Mouse (Mus musculus) limb, embryonic 12.5 days (tissue): ENCODE measurements at regions not wholly inside any gene's neighbourhood (a gene's known extent, or its start where the extent isn't known, plus 50 kb on each side); places are given as distances from the start of the nearest gene placed in this dataset.

ENCODE experiments used
- ATAC-seq: fragments of 200-750 bp; cut with Nextera tagmentation; 2 replicates; pipeline ENCODE4 v1.8.0; 2017; ENCODE audit warnings: low read depth, moderate TSS enrichment; ENCODE audit not compliant: insufficient number of reproducible peaks, insufficient read depth, low FRiP score, low TSS enrichment
- H3K27ac ChIP-seq: fragments of 300-500 bp; sonication (generic); 2 replicates; pipeline ENCODE4 v1.5.1; 2016; ENCODE audit warnings: mild to moderate bottlenecking, moderate library complexity
- H3K27me3 ChIP-seq: fragments of 300-500 bp; sonication (generic); 2 replicates; pipeline ENCODE4 v1.6.1; 2016; ENCODE audit warnings: mild to moderate bottlenecking, moderate library complexity
- H3K36me3 ChIP-seq: fragments of 300-500 bp; sonication (generic); 2 replicates; pipeline ENCODE4 v1.6.1; 2016; ENCODE audit warnings: mild to moderate bottlenecking, moderate library complexity
- H3K4me1 ChIP-seq: fragments of 300-500 bp; sonication (generic); replicated peaks from 2 replicates; pipeline ENCODE4 v1.6.1; 2016
- H3K4me2 ChIP-seq: fragments of 300-500 bp; sonication (generic); 2 replicates; pipeline ENCODE4 v1.6.1; 2016; ENCODE audit warnings: mild to moderate bottlenecking, moderate library complexity
- H3K4me3 ChIP-seq: fragments of 300-500 bp; sonication (generic); replicated peaks from 2 replicates; pipeline ENCODE4 v1.5.1; 2016; ENCODE audit warnings: mild to moderate bottlenecking
- H3K9ac ChIP-seq: fragments of 300-500 bp; sonication (generic); replicated peaks from 2 replicates; pipeline ENCODE4 v1.6.1; 2016; ENCODE audit warnings: mild to moderate bottlenecking, moderate library complexity
- H3K9me3 ChIP-seq: fragments of 300-500 bp; sonication (generic); 2 replicates; pipeline ENCODE4 v1.6.1; 2016; ENCODE audit warnings: mild to moderate bottlenecking, moderate library complexity
- WGBS: fragments of 180-500 bp; shearing (Covaris S2); methylation state at CpG from one replicate; pipeline ENCODE4 v1.1.7; 2016; 5-methylcytosine and 5-hydroxymethylcytosine counted together

- peak overlapping the region; percentile 64 for H3K9ac ChIP-seq
- H3K4me3 ChIP-seq = peak overlapping the region; percentile 36
- no peak for ATAC-seq
- peak overlapping the region; percentile 60 for H3K4me2 ChIP-seq
- H3K4me1 ChIP-seq = peaks cover 73% of the 10 kb centered on the region
- H3K36me3 ChIP-seq = no peaks in the 10 kb centered on the region
- H3K9me3 ChIP-seq = no peaks in the 10 kb centered on the region
- peak overlapping the region; percentile 99 for H3K27ac ChIP-seq
- 1% methylated on average over 11 of the region's 11 CpGs for WGBS
- H3K27me3 ChIP-seq = no peaks in the 10 kb centered on the region
These were observed 89.6 kb upstream of the Ssbp2 start for GRCm38 (mm10) chr13:91370441-91370840.

GRCm38 (mm10) chr13:91370886-91371595 is 89.0 kb upstream of the Ssbp2 start:
- H3K27ac ChIP-seq = peak overlapping the region; percentile 99
- H3K9ac ChIP-seq = peak overlapping the region; percentile 64
- H3K9me3 ChIP-seq = no peaks in the 10 kb centered on the region
- ATAC-seq = peak; percentile 92
- H3K4me2 ChIP-seq = peak overlapping the region; percentile 60
- H3K27me3 ChIP-seq = no peaks in the 10 kb centered on the region
- H3K4me1 ChIP-seq = peaks cover 69% of the 10 kb centered on the region
- WGBS = under 1% methylated on average over 28 of the region's 28 CpGs
- H3K4me3 ChIP-seq = peak overlapping the region; percentile 36
- H3K36me3 ChIP-seq = no peaks in the 10 kb centered on the region

- peaks cover 65% of the 10 kb centered on the region for H3K4me1 ChIP-seq
These were observed 88.5 kb upstream of the Ssbp2 start for GRCm38 (mm10) chr13:91371596-91371987.

GRCm38 (mm10) chr13:91372130-91372875 is 87.8 kb upstream of the Ssbp2 start:
- 56% methylated on average over 11 of the region's 11 CpGs for WGBS
- no peak overlapping the region for H3K4me3 ChIP-seq
- H3K4me2 ChIP-seq = 0 out of 2 replicates have a peak overlapping the region, but pooled peaks have one; percentile 60
- peaks cover 63% of the 10 kb centered on the region for H3K4me1 ChIP-seq
- no peak for ATAC-seq
- H3K27ac ChIP-seq = peak overlapping the region; percentile 99
- no peak overlapping the region for H3K9ac ChIP-seq
- no peaks in the 10 kb centered on the region for H3K27me3 ChIP-seq
- H3K36me3 ChIP-seq = no peaks in the 10 kb centered on the region
- no peaks in the 10 kb centered on the region for H3K9me3 ChIP-seq

More at GRCm38 (mm10) chr13:91371596-91371987, 88.5 kb upstream of the Ssbp2 start:
- Histone ChIP-seq H3K4me3 (peak overlapping the region; percentile 36), H3K36me3 (no peaks in the 10 kb centered on the region), H3K27me3 (no peaks in the 10 kb centered on the region), H3K4me2 (peak overlapping the region; percentile 60), H3K9me3 (no peaks in the 10 kb centered on the region), H3K27ac (peak overlapping the region; percentile 99), H3K9ac (no peak overlapping the region)
- 17% methylated on average over 2 of the region's 2 CpGs for WGBS
- no peak for ATAC-seq

DNA sequence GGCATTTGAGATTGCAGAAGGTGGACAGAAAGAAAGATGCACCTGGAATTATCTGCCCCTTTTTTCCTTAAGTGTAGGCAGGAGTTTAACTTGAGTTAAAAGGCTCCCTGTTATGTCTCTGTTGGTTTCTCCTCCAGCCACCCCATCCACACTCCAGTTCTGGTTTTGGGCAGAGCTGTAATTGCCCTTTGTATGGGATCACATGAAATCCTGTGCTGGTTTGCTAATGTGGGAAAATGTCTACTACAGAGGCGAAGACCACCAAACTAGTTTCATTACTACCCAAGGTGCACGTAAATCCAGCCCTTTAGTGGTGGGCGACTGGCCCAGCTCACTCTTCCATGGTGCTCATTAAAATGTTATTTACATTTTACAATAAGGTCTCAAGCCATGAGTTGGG is 85.9 kb upstream of the Ssbp2 start:
- Histone ChIP-seq H3K27me3 (no peaks in the 10 kb centered on the region), H3K4me1 (peaks cover 57% of the 10 kb centered on the region), H3K27ac (peak overlapping the region; percentile 83), H3K9ac (no peak overlapping the region), H3K36me3 (no peaks in the 10 kb centered on the region), H3K4me3 (no peak overlapping the region), H3K4me2 (peak overlapping the region; percentile 16; the same call in 1 of the 2 replicates), H3K9me3 (no peaks in the 10 kb centered on the region)
- WGBS = 5% methylated on average over 3 of the region's 3 CpGs
- ATAC-seq = peak; percentile 68

DNA sequence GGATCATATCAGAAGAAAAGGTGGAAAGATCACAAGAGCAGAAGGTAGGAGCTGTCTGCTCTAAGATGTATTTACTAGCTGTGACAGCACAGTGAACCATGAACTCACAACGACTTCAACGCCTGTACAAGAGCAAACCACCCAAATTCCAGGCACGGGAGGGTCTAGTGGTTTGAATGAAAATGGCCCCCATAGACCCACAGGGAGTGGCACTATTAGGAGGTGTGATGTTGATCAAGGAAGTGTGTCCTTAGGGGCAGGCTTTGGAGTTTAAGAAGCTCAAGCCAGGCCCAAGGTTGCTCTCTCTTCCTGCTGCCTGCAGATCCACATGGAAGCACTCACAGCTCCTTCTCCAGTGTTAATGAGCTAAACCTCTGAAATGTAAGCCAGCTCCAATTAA is 83.5 kb upstream of the Ssbp2 start:
- Histone ChIP-seq H3K4me2 (no peak overlapping the region), H3K36me3 (no peaks in the 10 kb centered on the region), H3K9me3 (no peaks in the 10 kb centered on the region), H3K27me3 (no peaks in the 10 kb centered on the region), H3K9ac (no peak overlapping the region), H3K27ac (no peak overlapping the region), H3K4me1 (peaks cover 42% of the 10 kb centered on the region), H3K4me3 (no peak overlapping the region)
- ATAC-seq = no peak
- WGBS = 80% methylated on average over 3 of the region's 3 CpGs

DNA sequence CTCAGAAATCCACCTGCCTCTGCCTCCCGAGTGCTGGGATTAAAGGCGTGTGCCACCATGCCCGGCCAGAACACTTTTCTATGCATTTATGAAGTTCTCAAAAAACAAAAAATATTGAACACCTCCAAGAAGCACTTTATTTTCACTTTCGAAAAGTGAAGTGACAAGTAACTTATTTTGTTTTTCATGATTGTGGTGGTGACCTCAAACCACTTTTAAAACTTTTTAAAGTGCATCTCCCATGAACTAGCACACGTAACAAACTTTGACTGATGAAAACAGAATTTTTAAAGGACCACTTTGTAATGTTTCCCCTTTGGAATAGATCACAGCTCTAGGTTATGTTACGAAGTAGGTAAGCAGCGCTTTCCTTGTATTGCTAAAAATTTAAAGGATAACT is 82.7 kb upstream of the Ssbp2 start:
- 93% methylated on average over 7 of the region's 7 CpGs for WGBS
- Histone ChIP-seq H3K4me1 (peaks cover 34% of the 10 kb centered on the region), H3K4me3 (no peak overlapping the region), H3K36me3 (no peaks in the 10 kb centered on the region), H3K4me2 (no peak overlapping the region), H3K27ac (0 out of 2 replicates have a peak overlapping the region, but pooled peaks have one; percentile 29), H3K9me3 (no peaks in the 10 kb centered on the region), H3K9ac (no peak overlapping the region), H3K27me3 (no peaks in the 10 kb centered on the region)
- ATAC-seq = no peak

- 85% methylated on average over 9 of the region's 9 CpGs for WGBS
- no peak overlapping the region for H3K4me3 ChIP-seq
- H3K9me3 ChIP-seq = no peaks in the 10 kb centered on the region
- 0 out of 2 replicates have a peak overlapping the region, but pooled peaks have one; percentile 29 for H3K27ac ChIP-seq
- H3K9ac ChIP-seq = no peak overlapping the region
- H3K36me3 ChIP-seq = no peaks in the 10 kb centered on the region
- H3K4me2 ChIP-seq = no peak overlapping the region
- no peaks in the 10 kb centered on the region for H3K27me3 ChIP-seq
- ATAC-seq = no peak
- peaks cover 28% of the 10 kb centered on the region for H3K4me1 ChIP-seq
These were observed 82.1 kb upstream of the Ssbp2 start for GRCm38 (mm10) chr13:91377972-91378371.

DNA sequence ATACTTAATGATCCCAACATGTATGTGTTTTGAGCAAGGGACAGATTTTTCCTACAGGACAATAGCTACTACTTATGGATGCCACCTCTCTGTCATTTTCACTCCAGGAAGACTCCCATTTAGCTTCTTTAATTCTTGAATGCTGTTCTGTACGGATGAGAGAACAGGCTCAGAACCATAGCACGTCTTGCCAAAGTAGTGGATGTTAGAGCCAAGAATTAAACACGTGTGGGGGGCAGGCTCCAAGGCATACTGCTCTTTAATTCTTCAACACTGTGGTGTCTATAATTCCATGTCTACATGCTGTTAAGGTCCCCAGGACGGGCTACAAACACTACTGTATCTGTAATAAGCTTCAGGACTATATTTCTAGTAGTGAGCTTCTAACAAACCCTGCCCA is 74.7 kb upstream of the Ssbp2 start:
- 82% methylated on average over 4 of the region's 4 CpGs for WGBS
- Histone ChIP-seq H3K9me3 (no peaks in the 10 kb centered on the region), H3K4me3 (no peak overlapping the region), H3K4me2 (no peak overlapping the region), H3K4me1 (peaks cover 5% of the 10 kb centered on the region), H3K36me3 (no peaks in the 10 kb centered on the region), H3K27ac (no peak overlapping the region), H3K9ac (no peak overlapping the region), H3K27me3 (no peaks in the 10 kb centered on the region)
- ATAC-seq = no peak

DNA sequence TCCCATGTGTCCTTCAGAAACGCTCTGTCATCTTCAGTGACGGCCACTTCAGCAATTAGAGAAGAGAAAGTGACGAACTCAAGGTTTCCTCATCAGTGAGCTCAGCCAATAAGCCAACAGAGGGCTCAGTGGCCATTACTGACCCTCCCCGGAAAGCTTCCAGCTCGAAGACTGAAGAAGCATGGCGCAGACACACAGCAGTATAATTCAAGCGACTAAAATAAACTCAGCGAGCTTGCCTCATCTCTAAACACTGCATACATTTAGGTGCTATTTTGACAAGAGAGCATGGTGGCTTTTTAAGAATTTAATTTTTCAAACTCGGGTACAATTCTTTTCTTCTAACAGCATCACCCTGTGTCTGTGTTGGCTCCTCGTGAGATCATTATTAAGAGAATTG is 72.2 kb upstream of the Ssbp2 start:
- Histone ChIP-seq H3K9ac (no peak overlapping the region), H3K4me3 (no peak overlapping the region), H3K4me1 (peaks cover 10% of the 10 kb centered on the region), H3K9me3 (no peaks in the 10 kb centered on the region), H3K4me2 (no peak overlapping the region), H3K36me3 (no peaks in the 10 kb centered on the region), H3K27ac (no peak overlapping the region), H3K27me3 (no peaks in the 10 kb centered on the region)
- 63% methylated on average over 10 of the region's 10 CpGs for WGBS
- no peak for ATAC-seq

DNA sequence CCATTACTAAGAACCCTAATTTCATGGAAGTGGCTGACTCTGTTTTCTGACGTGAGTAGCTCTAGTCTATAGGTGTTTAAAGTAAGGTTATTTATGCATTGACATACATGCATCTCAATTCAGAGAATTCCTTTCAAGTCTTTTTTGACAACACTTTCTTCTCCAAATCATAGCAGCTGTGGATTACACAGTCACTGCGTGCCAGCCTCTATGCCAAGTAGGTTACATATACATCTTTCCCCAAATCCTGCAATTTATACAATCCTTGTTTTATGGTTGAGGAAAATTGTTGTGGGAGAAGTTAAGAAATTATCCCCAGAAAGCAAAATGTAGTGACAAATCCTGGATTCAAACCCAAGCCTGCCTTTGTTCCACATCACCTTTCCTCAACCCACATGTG is 56.5 kb upstream of the Ssbp2 start:
- H3K27ac ChIP-seq = no peak overlapping the region
- no peaks in the 10 kb centered on the region for H3K27me3 ChIP-seq
- H3K9me3 ChIP-seq = no peaks in the 10 kb centered on the region
- H3K36me3 ChIP-seq = no peaks in the 10 kb centered on the region
- H3K4me1 ChIP-seq = no peaks in the 10 kb centered on the region
- WGBS = 87% methylated on average over 2 of the region's 2 CpGs
- no peak overlapping the region for H3K9ac ChIP-seq
- ATAC-seq = no peak
- no peak overlapping the region for H3K4me2 ChIP-seq
- H3K4me3 ChIP-seq = no peak overlapping the region
